Mouse (Mus musculus) MEL (cell line): ENCODE measurements around the gene Camk1d. TPM values are rescaled to one million over a fixed set of nuclear protein-coding genes. Genes with fewer than 3 reads are reported as not detected.

Source experiments
- DNase-seq: peaks from one replicate; pipeline ENCODE4 v3.0.0; 2011; ENCODE audit warnings: low read depth, low spot score
- H3K27ac ChIP-seq: 2 replicates; pipeline ENCODE4 v1.5.1; 2012; ENCODE audit warnings: low read depth, mild to moderate bottlenecking, control low read depth, low read length, moderate library complexity; ENCODE audit not compliant: control insufficient read depth
- H3K27me3 ChIP-seq, 2 experiments: fragments of 150-350 bp in 1 of 2; sonication (generic) in 1 of 2; 2 replicates each; pipeline ENCODE4 v1.6.1; 2012; ENCODE audit warnings: low read length in 2 of 2, mild to moderate bottlenecking in 2 of 2, improper control_type of control experiment in 1 of 2, moderate library complexity in 1 of 2; ENCODE audit not compliant: insufficient read depth in 2 of 2, control insufficient read depth in 1 of 2
- H3K36me3 ChIP-seq, 2 experiments: 2 replicates each; pipeline ENCODE4 v1.6.1; 2012 to 2014; ENCODE audit warnings: low read length in 2 of 2, improper control_type of control experiment in 1 of 2, inconsistent platforms in 1 of 2, mild to moderate bottlenecking in 1 of 2; ENCODE audit not compliant: insufficient read depth in 2 of 2, control insufficient read depth in 1 of 2
- H3K4me1 ChIP-seq, 2 experiments: fragments of 150-350 bp in 1 of 2; sonication (generic) in 1 of 2; 2 replicates each; pipeline ENCODE4 v1.6.1; 2012; ENCODE audit warnings: low read length in 2 of 2, improper control_type of control experiment in 1 of 2, mild to moderate bottlenecking in 1 of 2; ENCODE audit not compliant: insufficient read depth in 2 of 2, control insufficient read depth in 1 of 2
- H3K4me3 ChIP-seq, 2 experiments: fragments of 150-350 bp in 1 of 2; sonication (generic) in 1 of 2; 2 replicates each; pipeline ENCODE4 v1.5.1; 2012; ENCODE audit warnings: low read depth in 2 of 2, low read length in 2 of 2, mild to moderate bottlenecking in 2 of 2, moderate library complexity in 2 of 2, control low read depth in 1 of 2, improper control_type of control experiment in 1 of 2; ENCODE audit not compliant: control insufficient read depth in 1 of 2, insufficient read depth in 1 of 2
- H3K79me2 ChIP-seq: 2 replicates; pipeline ENCODE4 v1.6.1; 2012; ENCODE audit warnings: mild to moderate bottlenecking, low read length, moderate library complexity; ENCODE audit not compliant: control insufficient read depth, poor library complexity, insufficient read depth
- H3K9ac ChIP-seq: 2 replicates; pipeline ENCODE4 v1.6.1; 2012; ENCODE audit warnings: low read depth, mild to moderate bottlenecking, control low read depth, low read length, moderate library complexity; ENCODE audit not compliant: control insufficient read depth, poor library complexity, severe bottlenecking
- H3K9me3 ChIP-seq: fragments of 150-350 bp; sonication (generic); replicated peaks from 2 replicates; pipeline ENCODE4 v1.6.1; 2012; ENCODE audit warnings: mild to moderate bottlenecking, low read length, improper control_type of control experiment, moderate library complexity; ENCODE audit not compliant: insufficient read depth
- ELF1 ChIP-seq: IDR thresholded peaks from 2 replicates; pipeline ENCODE4 v1.6.1; 2014; ENCODE audit warnings: low read depth, mild to moderate bottlenecking, inconsistent platforms, low read length, improper control_type of control experiment, moderate library complexity
- EP300 ChIP-seq, 2 experiments: IDR thresholded peaks; 2 replicates each; pipeline ENCODE4 v1.6.1; 2011; ENCODE audit warnings: improper control_type of control experiment in 2 of 2, low read length in 2 of 2, low read depth in 1 of 2, mild to moderate bottlenecking in 1 of 2
- ETS1 ChIP-seq: IDR thresholded peaks from 2 replicates; pipeline ENCODE4 v1.6.1; 2012; ENCODE audit warnings: low read depth, mild to moderate bottlenecking, inconsistent platforms, low read length, improper control_type of control experiment, moderate library complexity
- GABPA ChIP-seq: IDR thresholded peaks from 2 replicates; pipeline ENCODE4 v1.6.1; 2012; ENCODE audit warnings: low read depth, mild to moderate bottlenecking, inconsistent platforms, low read length, improper control_type of control experiment, moderate library complexity
- HCFC1 ChIP-seq: IDR thresholded peaks from 2 replicates; pipeline ENCODE4 v1.6.1; 2012; ENCODE audit warnings: low read depth, mild to moderate bottlenecking, inconsistent platforms, low read length, improper control_type of control experiment, moderate library complexity
- JUND ChIP-seq: IDR thresholded peaks from 2 replicates; pipeline ENCODE4 v1.6.1; 2011; ENCODE audit warnings: low read depth, mild to moderate bottlenecking, improper control_type of control experiment, low read length
- KAT2A ChIP-seq: conservative IDR thresholded peaks from 2 replicates; pipeline ENCODE4 v1.6.1; 2012; ENCODE audit warnings: low read depth, low read length, improper control_type of control experiment, inconsistent platforms
- MAZ ChIP-seq: IDR thresholded peaks from 2 replicates; pipeline ENCODE4 v1.6.1; 2012; ENCODE audit warnings: low read depth, mild to moderate bottlenecking, inconsistent platforms, low read length, improper control_type of control experiment
- POLR2AphosphoS5 ChIP-seq: IDR thresholded peaks from 2 replicates; pipeline ENCODE4 v1.6.1; 2012; ENCODE audit warnings: low read depth, borderline replicate concordance, mild to moderate bottlenecking, inconsistent platforms, low read length, moderate library complexity, mixed read lengths
- RAD21 ChIP-seq: IDR thresholded peaks from 2 replicates; pipeline ENCODE4 v1.6.1; 2011; ENCODE audit warnings: mild to moderate bottlenecking, low read depth, low read length, improper control_type of control experiment
- TCF12 ChIP-seq: IDR thresholded peaks from 2 replicates; pipeline ENCODE4 v1.6.1; 2014; ENCODE audit warnings: low read depth, mild to moderate bottlenecking, inconsistent platforms, low read length, improper control_type of control experiment, moderate library complexity
- USF2 ChIP-seq, 2 experiments: IDR thresholded peaks; 2 replicates each; pipeline ENCODE4 v1.6.1; 2011 to 2012; ENCODE audit warnings: improper control_type of control experiment in 2 of 2, low read length in 2 of 2, borderline replicate concordance in 1 of 2, inconsistent platforms in 1 of 2, low read depth in 1 of 2, mild to moderate bottlenecking in 1 of 2; ENCODE audit not compliant: insufficient read depth in 1 of 2
- ZKSCAN1 ChIP-seq: IDR thresholded peaks from 2 replicates; pipeline ENCODE4 v1.6.1; 2012; ENCODE audit warnings: low read depth, mild to moderate bottlenecking, inconsistent platforms, low read length, improper control_type of control experiment, moderate library complexity
- ZMIZ1 ChIP-seq: IDR thresholded peaks from 2 replicates; pipeline ENCODE4 v1.6.1; 2012; ENCODE audit warnings: low read depth, mild to moderate bottlenecking, inconsistent platforms, low read length, improper control_type of control experiment, moderate library complexity
- polyA plus RNA-seq, 2 experiments: library from polyadenylated mRNA; stranded (reverse) in 1 of 2; unstranded in 1 of 2; fragments of >175 nt in 1 of 2; fragments of >200 nt in 1 of 2; gene quantifications; 2 replicates each; pipeline versions ENCODE4 v1.2.1 to v1.2.4; 2012; ENCODE audit warnings: low replicate concordance in 2 of 2, low read depth in 1 of 2; ENCODE audit not compliant: insufficient read length in 2 of 2, insufficient read depth in 1 of 2, missing spikeins in 1 of 2
- total RNA-seq: library from RNA; depleted of rRNA; stranded (reverse); fragments of 300-350 nt; gene quantifications from 2 replicates; pipeline ENCODE4 v1.2.3, GENCODE M21; 2012

Camk1d gene
- total and polyA plus RNA-seq, 3 experiments = 2.9 to 4.4 TPM; not detected in 1

GRCm38 (mm10) chr2:5600183-5600962, 113.9 kb downstream of the Camk1d start:
- TF ChIP-seq KAT2A (no peak), EP300 (IDR thresholded peaks at IDR 0.05; ENCODE audit: low read depth in 1 of 2, low read length in 2 of 2) (peak in 1 of 2 experiments; percentile 5; a peak in 1 of 4 replicates)
- H3K9me3 ChIP-seq = no peaks in the 10 kb centered on the region
- H3K9ac ChIP-seq = no peak overlapping the region
- H3K4me3 ChIP-seq = no peak overlapping the region
- no peaks in the 10 kb centered on the region for H3K27me3 ChIP-seq
- no peaks in the 10 kb centered on the region for H3K79me2 ChIP-seq
- H3K36me3 ChIP-seq = peaks cover 0 to 11% of the 10 kb centered on the region in 2 experiments; a peak in 2 of 4 replicates
- H3K4me1 ChIP-seq = peaks cover 0 to 16% of the 10 kb centered on the region in 2 experiments; a peak in 3 of 4 replicates
- no peak overlapping the region for H3K27ac ChIP-seq
- DNase-seq = no peak

GRCm38 (mm10) chr2:5599713-5600112, 114.6 kb downstream of the Camk1d start:
- Histone ChIP-seq H3K27me3 (no peaks in the 10 kb centered on the region), H3K4me3 (no peak overlapping the region), H3K79me2 (no peaks in the 10 kb centered on the region)
- no peak for TF ChIP-seq MAZ
- TF ChIP-seq EP300 (IDR thresholded peaks at IDR 0.05; ENCODE audit: low read depth in 1 of 2, low read length in 2 of 2) = peak in 1 of 2 experiments; percentile 38; a peak in 2 of 4 replicates
- TF ChIP-seq JUND = no peak
- no peak for TF ChIP-seq ZKSCAN1
- no peak for TF ChIP-seq RAD21
- TF ChIP-seq, all 39 proteins: peak for 1
- Histone ChIP-seq H3K27ac (no peak overlapping the region), H3K36me3 (peaks cover 0 to 8% of the 10 kb centered on the region in 2 experiments; a peak in 2 of 4 replicates), H3K9ac (no peak overlapping the region), H3K4me1 (peaks cover 0 to 13% of the 10 kb centered on the region in 2 experiments; a peak in 3 of 4 replicates), H3K9me3 (no peaks in the 10 kb centered on the region)
- peak; percentile 40 for DNase-seq

- DNase-seq = no peak
- Histone ChIP-seq H3K36me3 (peaks cover 0 to 8% of the 10 kb centered on the region in 2 experiments; a peak in 2 of 4 replicates), H3K4me1 (peaks cover 0 to 13% of the 10 kb centered on the region in 2 experiments; a peak in 3 of 4 replicates), H3K27me3 (no peaks in the 10 kb centered on the region), H3K9ac (no peak overlapping the region)
- no peak for TF ChIP-seq TCF12
- no peak for TF ChIP-seq ZMIZ1
- no peak for TF ChIP-seq HCFC1
- no peak for TF ChIP-seq POLR2AphosphoS5
- TF ChIP-seq ELF1 = no peak
- no peak for TF ChIP-seq USF2 (IDR thresholded peaks at IDR 0.05; ENCODE audit: borderline replicate concordance in 1 of 2, insufficient read depth in 1 of 2, low read depth in 1 of 2, low read length in 2 of 2)
- TF ChIP-seq GABPA = no peak
- no peak for TF ChIP-seq ETS1
- TF ChIP-seq, all 39 proteins: peak for 0
- H3K9me3 ChIP-seq = no peaks in the 10 kb centered on the region
- no peak overlapping the region for H3K27ac ChIP-seq
- no peak overlapping the region for H3K4me3 ChIP-seq
- no peaks in the 10 kb centered on the region for H3K79me2 ChIP-seq
These were observed 115.8 kb downstream of the Camk1d start for GRCm38 (mm10) chr2:5598533-5598932.
